Mouse (Mus musculus) cortical plate, adult 2 months (tissue): ENCODE data around the gene D930048N14Rik.

Source experiments
- CTCF ChIP-seq: fragments of 200-500 bp; IDR thresholded peaks from 2 replicates; pipeline ENCODE4 v1.5.1; 2011; ENCODE audit warnings: mild to moderate bottlenecking, control low read depth, low read length; ENCODE audit not compliant: insufficient read depth; ENCODE audit errors: extremely low read depth
- POLR2A ChIP-seq: fragments of 200-500 bp; IDR thresholded peaks from 2 replicates; pipeline ENCODE4 v1.6.1; 2011; ENCODE audit warnings: mild to moderate bottlenecking, low read length, control low read depth; ENCODE audit not compliant: insufficient read depth; ENCODE audit errors: extremely low read depth

GRCm38 (mm10) chr11:51703379-51703998 is 52.7 kb downstream of the D930048N14Rik start:
- TF ChIP-seq CTCF, result no peak
- no peak for TF ChIP-seq POLR2A
